Comparison of ENCODE assay signal across 8 mouse cellular contexts in the genomic region with DNA sequence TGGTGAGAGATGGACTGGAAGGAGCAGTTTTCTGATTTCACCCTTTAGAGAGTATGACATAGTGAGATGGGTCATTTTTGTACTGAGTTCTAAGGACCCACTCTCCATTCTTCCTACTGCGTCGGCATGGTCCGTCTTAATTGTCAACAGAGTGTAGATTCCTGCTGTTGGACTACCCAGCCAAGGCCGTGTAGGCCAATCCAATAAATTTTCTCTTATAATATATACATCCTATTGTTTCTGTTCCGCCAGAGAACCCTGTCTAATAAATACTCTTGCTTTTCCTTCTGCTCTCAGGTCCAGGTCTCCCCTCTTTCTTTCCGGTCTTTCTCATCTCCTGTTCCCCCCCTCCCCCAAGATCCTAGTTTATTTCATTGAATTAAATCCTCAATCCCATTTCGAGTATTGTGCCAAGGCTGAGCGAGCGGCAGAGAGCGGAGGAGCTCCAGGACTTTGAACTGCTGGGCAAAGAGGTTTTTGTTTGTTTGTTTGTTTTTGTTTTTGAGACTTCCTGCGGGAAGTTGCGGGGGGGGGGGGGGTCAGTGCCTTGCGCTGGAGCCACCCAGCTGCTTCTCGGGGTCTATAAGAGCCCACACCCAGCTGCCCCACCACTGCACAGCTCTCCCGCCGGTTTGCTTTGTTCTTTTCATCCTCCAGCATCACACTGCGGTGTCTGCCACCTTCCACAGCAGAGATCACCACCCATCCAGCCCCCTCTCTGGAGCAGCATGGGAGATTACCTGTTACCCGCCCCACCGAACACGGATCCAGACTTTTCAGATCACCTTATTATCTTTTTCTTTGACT. TPM values are rescaled to one million over a fixed set of nuclear protein-coding genes. Genes with fewer than 3 reads are reported as not detected.
DNase-seq lines count a peak whose midpoint lies in the region; ATAC-seq and TF ChIP-seq lines count a peak whose summit lies in the region.

No protein-coding gene starts in this region.

- H3K27ac ChIP-seq in heart, embryonic 10.5 days: peak overlapping the region; percentile 81
- H3K27ac ChIP-seq in embryonic facial prominence, embryonic 13.5 days: peak overlapping the region; percentile 68
- peak overlapping the region; percentile 91 for H3K27ac ChIP-seq in limb, embryonic 10.5 days
- H3K27ac ChIP-seq in neural tube, embryonic 14.5 days (ENCODE audit: low read depth, low read length): peak overlapping the region; percentile 79

- H3K4me2 ChIP-seq in embryonic facial prominence, embryonic 13.5 days: peak overlapping the region; percentile 62
- H3K4me2 ChIP-seq in neural tube, embryonic 14.5 days (ENCODE audit: low read depth, low read length): peak overlapping the region; percentile 58

- H3K9ac ChIP-seq in embryonic facial prominence, embryonic 13.5 days: peak overlapping the region; percentile 72
- H3K9ac ChIP-seq in neural tube, embryonic 14.5 days (replicated peaks; ENCODE audit: low read depth, low read length): peak overlapping the region; percentile 64

- no peak for TF ChIP-seq CTCF in E14TG2a.4 (conservative IDR thresholded peaks at IDR 0.05; ENCODE audit: low read length)

- H3K4me1 ChIP-seq in heart, embryonic 10.5 days: 0 out of 2 replicates have a peak, but pooled peaks cover 3% of the 10 kb centered on the region
- peaks cover 62% of the 10 kb centered on the region for H3K4me1 ChIP-seq in E14TG2a.4 (replicated peaks; ENCODE audit: low read depth, low read length)
- H3K4me1 ChIP-seq in embryonic facial prominence, embryonic 13.5 days: no peaks in the 10 kb centered on the region
- peaks cover 9% of the 10 kb centered on the region; the same call in 1 of the 2 replicates for H3K4me1 ChIP-seq in limb, embryonic 10.5 days
- no peaks in the 10 kb centered on the region for H3K4me1 ChIP-seq in neural tube, embryonic 14.5 days (ENCODE audit: control insufficient read depth, insufficient read depth, low read length)

- peak; percentile 82 for DNase-seq in heart, embryonic 10.5 days (ENCODE audit: low spot score)
- DNase-seq in heart, adult 8-10 months (ENCODE audit: low spot score): no peak
- no peak for DNase-seq in limb, embryonic 10.5 days (ENCODE audit: low spot score)
- no peak for DNase-seq in frontal cortex, postnatal 25 days (ENCODE audit: low spot score in 2 of 2)
- DNase-seq in left cerebral cortex, postnatal 36 days (ENCODE audit: low spot score in 2 of 2): no peak

- peak overlapping the region; percentile 78 for H3K4me3 ChIP-seq in heart, embryonic 10.5 days
- peak overlapping the region; percentile 81 for H3K4me3 ChIP-seq in E14TG2a.4 (replicated peaks; ENCODE audit: low read length)
- peak overlapping the region; percentile 61 for H3K4me3 ChIP-seq in embryonic facial prominence, embryonic 13.5 days
- peak overlapping the region; percentile 71 for H3K4me3 ChIP-seq in limb, embryonic 10.5 days
- H3K4me3 ChIP-seq in neural tube, embryonic 14.5 days (ENCODE audit: low read depth, low read length): peak overlapping the region; percentile 51

- ATAC-seq in embryonic facial prominence, embryonic 13.5 days (ENCODE audit: insufficient number of reproducible peaks, insufficient read depth, low FRiP score, low TSS enrichment, low read depth): peak; percentile 78
- ATAC-seq in neural tube, embryonic 14.5 days (ENCODE audit: low read depth): peak; percentile 95

- intact Hi-C loops in left cerebral cortex, postnatal 36 days (cut with DNase I): no loop called here

- 5% methylated on average over 20 of the region's 20 CpGs for WGBS in heart, embryonic 10.5 days
- WGBS in embryonic facial prominence, embryonic 13.5 days: 2% methylated on average over 20 of the region's 20 CpGs
- WGBS in limb, embryonic 10.5 days: 3% methylated on average over 20 of the region's 20 CpGs
- 1% methylated on average over 19 of the region's 20 CpGs for WGBS in neural tube, embryonic 14.5 days

- no peaks in the 10 kb centered on the region for H3K9me3 ChIP-seq in heart, embryonic 10.5 days
- no peaks in the 10 kb centered on the region for H3K9me3 ChIP-seq in E14TG2a.4 (ENCODE audit: low read length)
- no peaks in the 10 kb centered on the region for H3K9me3 ChIP-seq in embryonic facial prominence, embryonic 13.5 days
- H3K9me3 ChIP-seq in limb, embryonic 10.5 days (replicated peaks): no peaks in the 10 kb centered on the region
- no peaks in the 10 kb centered on the region for H3K9me3 ChIP-seq in neural tube, embryonic 14.5 days (ENCODE audit: control insufficient read depth, low read length)

- H3K27me3 ChIP-seq in heart, embryonic 10.5 days (ENCODE audit: insufficient read depth, poor library complexity, severe bottlenecking): no peaks in the 10 kb centered on the region
- no peaks in the 10 kb centered on the region for H3K27me3 ChIP-seq in E14TG2a.4 (ENCODE audit: insufficient read depth, low read length)
- H3K27me3 ChIP-seq in embryonic facial prominence, embryonic 13.5 days: no peaks in the 10 kb centered on the region
- H3K27me3 ChIP-seq in limb, embryonic 10.5 days (ENCODE audit: low read depth, poor library complexity, severe bottlenecking): peaks cover 14% of the 10 kb centered on the region; the same call in 1 of the 2 replicates
- H3K27me3 ChIP-seq in neural tube, embryonic 14.5 days (ENCODE audit: control insufficient read depth, insufficient read depth, low read length): no peaks in the 10 kb centered on the region

- no peaks in the 10 kb centered on the region for H3K36me3 ChIP-seq in heart, embryonic 10.5 days
- no peaks in the 10 kb centered on the region for H3K36me3 ChIP-seq in E14TG2a.4 (ENCODE audit: insufficient read depth, low read length)
- no peaks in the 10 kb centered on the region for H3K36me3 ChIP-seq in embryonic facial prominence, embryonic 13.5 days
- H3K36me3 ChIP-seq in limb, embryonic 10.5 days: no peaks in the 10 kb centered on the region
- no peaks in the 10 kb centered on the region for H3K36me3 ChIP-seq in neural tube, embryonic 14.5 days (ENCODE audit: control insufficient read depth, insufficient read depth, low read length)

RNA-seq across cellular contexts. Expression of gene Trim27, which starts 42.6 kb away (rescaled TPM):
- polyA plus RNA-seq in heart, embryonic 10.5 days (2016; fragmentation: Nextera tagmentation; extraction: Ambion mirVana): 108 and 152 TPM in 2 replicates
- 10 to 100 TPM; 17.7 to 20.3 (median 19.3) TPM for total RNA-seq in heart, adult 8-10 months (2022)
- polyA plus RNA-seq in embryonic facial prominence, embryonic 13.5 days (2015; fragmentation: Nextera tagmentation; extraction: Ambion mirVana): 129 and 143 TPM in 2 replicates
- polyA plus RNA-seq in limb, embryonic 10.5 days (2016; fragmentation: Nextera tagmentation; extraction: Ambion mirVana): 200 and 218 TPM in 2 replicates
- 68.2 and 87.9 TPM in 2 replicates for polyA plus RNA-seq in neural tube, embryonic 14.5 days (2014; fragmentation: Nextera tagmentation; extraction: Ambion mirVana)
- total RNA-seq in left cerebral cortex, postnatal 36 days (2021): 10 to 100 TPM; 34.0 TPM
